Mouse (Mus musculus) embryonic facial prominence, embryonic 13.5 days (tissue): ENCODE results near the gene Adcy4. TPM values are rescaled to one million over a fixed set of nuclear protein-coding genes. Genes with fewer than 3 reads are reported as not detected.
A peak's percentile ranks its signal among the peaks of the same experiment; 100 is the strongest.

ENCODE experiments used
- ATAC-seq: fragments of 200-750 bp; cut with Nextera tagmentation; 2 replicates; pipeline ENCODE4 v1.8.0; 2017; ENCODE audit warnings: low read depth; ENCODE audit not compliant: insufficient number of reproducible peaks, insufficient read depth, low FRiP score, low TSS enrichment
- H3K27ac ChIP-seq: fragments of 300-500 bp; sonication (generic); 2 replicates; pipeline ENCODE4 v1.5.1; 2015; ENCODE audit warnings: moderate library complexity, mild to moderate bottlenecking, inconsistent platforms
- H3K27me3 ChIP-seq: fragments of 300-500 bp; sonication (generic); 2 replicates; pipeline ENCODE4 v1.6.1; 2015; ENCODE audit warnings: mild to moderate bottlenecking, inconsistent platforms
- H3K36me3 ChIP-seq: fragments of 300-500 bp; sonication (generic); 2 replicates; pipeline ENCODE4 v1.6.1; 2015; ENCODE audit warnings: mild to moderate bottlenecking, inconsistent platforms
- H3K4me1 ChIP-seq: fragments of 300-500 bp; sonication (generic); 2 replicates; pipeline ENCODE4 v1.6.1; 2015; ENCODE audit warnings: inconsistent platforms
- H3K4me2 ChIP-seq: fragments of 300-500 bp; sonication (generic); 2 replicates; pipeline ENCODE4 v1.6.1; 2015; ENCODE audit warnings: moderate library complexity, mild to moderate bottlenecking, inconsistent platforms
- H3K4me3 ChIP-seq: fragments of 300-500 bp; sonication (generic); 2 replicates; pipeline ENCODE4 v1.5.1; 2015; ENCODE audit warnings: mild to moderate bottlenecking, inconsistent platforms
- H3K9ac ChIP-seq: fragments of 300-500 bp; sonication (generic); 2 replicates; pipeline ENCODE4 v1.6.1; 2015; ENCODE audit warnings: mild to moderate bottlenecking, inconsistent platforms
- H3K9me3 ChIP-seq: fragments of 300-500 bp; sonication (generic); 2 replicates; pipeline ENCODE4 v1.6.1; 2016; ENCODE audit warnings: inconsistent platforms
- WGBS: fragments of 180-500 bp; shearing (Covaris S2); methylation state at CpG from one replicate; pipeline ENCODE4 v1.1.7; 2015; ENCODE audit warnings: mixed read lengths; 5-methylcytosine and 5-hydroxymethylcytosine counted together
- polyA plus RNA-seq: library from polyadenylated mRNA; unstranded; fragments of >200 nt; fragmentation: Nextera tagmentation; extraction: Ambion mirVana; gene quantifications from 2 replicates; pipeline ENCODE4 v1.2.1, GENCODE M21; 2015

Adcy4 gene
- polyA plus RNA-seq, result 20.2 and 21.6 TPM in 2 replicates

- no peak for ATAC-seq
- Histone ChIP-seq H3K9ac (peak within 1 kb of the TSS; percentile 75), H3K4me3 (peak within 1 kb of the TSS; percentile 55), H3K27me3 (peaks cover 59% of the 10 kb centered on the region), H3K9me3 (no peaks in the 10 kb centered on the region), H3K4me2 (peak within 1 kb of the TSS; percentile 87), H3K36me3 (peaks cover 13% of the 10 kb centered on the region), H3K4me1 (peaks cover 41% of the 10 kb centered on the region), H3K27ac (peak within 1 kb of the TSS; percentile 89)
- 4% methylated on average over 13 of the region's 13 CpGs for WGBS
Measured at GRCm38 (mm10) chr14:55783958-55784235, at the start of gene Adcy4. Adcy4 (minus strand) TSS chr14:55784095.

GRCm38 (mm10) chr14:55833126-55833525, 49.2 kb upstream of the Adcy4 start:
- H3K9ac ChIP-seq, result no peak overlapping the region
- H3K27me3 ChIP-seq, result no peaks in the 10 kb centered on the region
- WGBS, result 86% methylated on average over 4 of the region's 4 CpGs
- no peak for ATAC-seq
- H3K9me3 ChIP-seq, result no peaks in the 10 kb centered on the region
- peaks cover 68% of the 10 kb centered on the region for H3K4me1 ChIP-seq
- H3K4me2 ChIP-seq, result no peak overlapping the region
- peaks cover 63% of the 10 kb centered on the region for H3K36me3 ChIP-seq
- peak overlapping the region; percentile 30 for H3K27ac ChIP-seq
- no peak overlapping the region for H3K4me3 ChIP-seq

- Histone ChIP-seq H3K4me3 (no peak overlapping the region), H3K36me3 (peaks cover 82% of the 10 kb centered on the region), H3K27ac (no peak overlapping the region), H3K4me2 (no peak overlapping the region), H3K9ac (no peak overlapping the region; the same call in 1 of the 2 replicates), H3K4me1 (peaks cover 77% of the 10 kb centered on the region), H3K27me3 (no peaks in the 10 kb centered on the region), H3K9me3 (no peaks in the 10 kb centered on the region)
- 76% methylated on average over 4 of the region's 4 CpGs for WGBS
- ATAC-seq, result no peak
Measured at GRCm38 (mm10) chr14:55830331-55830730, 46.4 kb upstream of the Adcy4 start.

- Histone ChIP-seq H3K27me3 (no peaks in the 10 kb centered on the region), H3K9me3 (no peaks in the 10 kb centered on the region), H3K4me1 (peaks cover 72% of the 10 kb centered on the region), H3K9ac (no peak overlapping the region; the same call in 1 of the 2 replicates), H3K4me2 (no peak overlapping the region), H3K36me3 (peaks cover 82% of the 10 kb centered on the region), H3K27ac (no peak overlapping the region), H3K4me3 (no peak overlapping the region)
- ATAC-seq, result no peak
- WGBS, result 78% methylated on average over 16 of the region's 16 CpGs
Measured at GRCm38 (mm10) chr14:55829854-55830253, 46.0 kb upstream of the Adcy4 start.

- no peaks in the 10 kb centered on the region for H3K27me3 ChIP-seq
- ATAC-seq, result no peak
- H3K4me1 ChIP-seq, result peaks cover 66% of the 10 kb centered on the region
- no peaks in the 10 kb centered on the region for H3K9me3 ChIP-seq
- H3K36me3 ChIP-seq, result peaks cover 74% of the 10 kb centered on the region
- no peak overlapping the region; the same call in 1 of the 2 replicates for H3K27ac ChIP-seq
- H3K4me2 ChIP-seq, result peak overlapping the region; percentile 94
- WGBS, result 22% methylated on average over 3 of the region's 3 CpGs
- peak overlapping the region; percentile 97; the same call in 1 of the 2 replicates for H3K9ac ChIP-seq
- peak overlapping the region; percentile 86 for H3K4me3 ChIP-seq
Measured at GRCm38 (mm10) chr14:55828716-55829263, 44.9 kb upstream of the Adcy4 start.

GRCm38 (mm10) chr14:55826551-55827340, 42.9 kb upstream of the Adcy4 start:
- ATAC-seq, result no peak
- Histone ChIP-seq H3K4me2 (peak overlapping the region; percentile 94), H3K9ac (peak overlapping the region; percentile 97), H3K27me3 (no peaks in the 10 kb centered on the region), H3K4me3 (peak overlapping the region; percentile 86), H3K4me1 (peaks cover 63% of the 10 kb centered on the region), H3K36me3 (peaks cover 55% of the 10 kb centered on the region), H3K9me3 (no peaks in the 10 kb centered on the region), H3K27ac (peak overlapping the region; percentile 100)
- 8% methylated on average over 41 of the region's 41 CpGs for WGBS

- no peaks in the 10 kb centered on the region for H3K27me3 ChIP-seq
- ATAC-seq, result no peak
- H3K4me2 ChIP-seq, result peak overlapping the region; percentile 94
- H3K9ac ChIP-seq, result peak overlapping the region; percentile 97
- H3K4me1 ChIP-seq, result peaks cover 59% of the 10 kb centered on the region
- H3K27ac ChIP-seq, result peak overlapping the region; percentile 100
- 3% methylated on average over 15 of the region's 15 CpGs for WGBS
- peak overlapping the region; percentile 86 for H3K4me3 ChIP-seq
- H3K36me3 ChIP-seq, result peaks cover 49% of the 10 kb centered on the region
- no peaks in the 10 kb centered on the region for H3K9me3 ChIP-seq
Measured at GRCm38 (mm10) chr14:55826142-55826541, 42.2 kb upstream of the Adcy4 start.

GRCm38 (mm10) chr14:55825216-55826051, 41.5 kb upstream of the Adcy4 start:
- peak overlapping the region; percentile 94 for H3K4me2 ChIP-seq
- H3K9me3 ChIP-seq, result no peaks in the 10 kb centered on the region
- H3K4me3 ChIP-seq, result peak overlapping the region; percentile 86
- no peak for ATAC-seq
- H3K4me1 ChIP-seq, result peaks cover 54% of the 10 kb centered on the region
- WGBS, result under 1% methylated on average over 28 of the region's 37 CpGs
- H3K9ac ChIP-seq, result peak overlapping the region; percentile 97
- H3K36me3 ChIP-seq, result peaks cover 42% of the 10 kb centered on the region
- H3K27me3 ChIP-seq, result no peaks in the 10 kb centered on the region
- H3K27ac ChIP-seq, result peak overlapping the region; percentile 100

- Histone ChIP-seq H3K9me3 (no peaks in the 10 kb centered on the region), H3K4me2 (peak overlapping the region; percentile 94), H3K9ac (peak overlapping the region; percentile 97), H3K4me3 (peak overlapping the region; percentile 86), H3K4me1 (peaks cover 46% of the 10 kb centered on the region), H3K27ac (peak overlapping the region; percentile 100), H3K36me3 (peaks cover 34% of the 10 kb centered on the region), H3K27me3 (no peaks in the 10 kb centered on the region)
- WGBS, result under 1% methylated on average over 32 of the region's 32 CpGs
- ATAC-seq, result peak; percentile 22
Measured at GRCm38 (mm10) chr14:55824481-55825215, 40.8 kb upstream of the Adcy4 start.

GRCm38 (mm10) chr14:55824001-55824480, 40.1 kb upstream of the Adcy4 start:
- ATAC-seq, result no peak
- peaks cover 40% of the 10 kb centered on the region for H3K4me1 ChIP-seq
- peak overlapping the region; percentile 86 for H3K4me3 ChIP-seq
- H3K27ac ChIP-seq, result peak overlapping the region; percentile 100
- H3K9ac ChIP-seq, result peak overlapping the region; percentile 78
- no peaks in the 10 kb centered on the region for H3K9me3 ChIP-seq
- no peaks in the 10 kb centered on the region for H3K27me3 ChIP-seq
- peaks cover 28% of the 10 kb centered on the region for H3K36me3 ChIP-seq
- WGBS, result 1% methylated on average over 10 of the region's 10 CpGs
- H3K4me2 ChIP-seq, result peak overlapping the region; percentile 94
